9 mouse cellular contexts compared by ENCODE assay signal in genomic region chr15:66353825-66354452, GRCm38 (mm10).
DNase-seq lines count a peak whose midpoint lies in the region; ATAC-seq and TF ChIP-seq lines count a peak whose summit lies in the region.
"Had no signal": no experiment of that assay in that cellular context is flagged by ENCODE, and none has a peak within 500 bp of the region (broad histone marks: within the 10 kb centered on the region; RNA-seq: fewer than 3 reads in every experiment).

No protein-coding gene starts in this region.

- H3K9me3 ChIP-seq in kidney, postnatal 0 days (replicated peaks; ENCODE audit: low read length): no peaks in the 10 kb centered on the region
- H3K9me3 ChIP-seq in kidney, embryonic 16.5 days (ENCODE audit: low read length): no peaks in the 10 kb centered on the region
- H3K9me3 ChIP-seq in intestine, postnatal 0 days (ENCODE audit: control insufficient read depth): no peaks in the 10 kb centered on the region
- H3K9me3 ChIP-seq: megakaryocyte, embryonic 14.5 days had no signal

- no peak overlapping the region for H3K4me3 ChIP-seq in kidney, postnatal 0 days (replicated peaks; ENCODE audit: low read depth, low read length)
- no peak overlapping the region for H3K4me3 ChIP-seq in kidney, embryonic 16.5 days (ENCODE audit: low read length)
- H3K4me3 ChIP-seq in intestine, postnatal 0 days (ENCODE audit: low read depth, low read length): no peak overlapping the region
- H3K4me3 ChIP-seq: megakaryocyte, embryonic 14.5 days had no signal

- no peaks in the 10 kb centered on the region for H3K27me3 ChIP-seq in kidney, postnatal 0 days (ENCODE audit: insufficient read depth, low read length)
- no peaks in the 10 kb centered on the region for H3K27me3 ChIP-seq in kidney, embryonic 16.5 days (ENCODE audit: insufficient read depth, low read length)
- H3K27me3 ChIP-seq in intestine, postnatal 0 days (replicated peaks; ENCODE audit: control insufficient read depth, insufficient read depth, low read length): no peaks in the 10 kb centered on the region
- H3K27me3 ChIP-seq: megakaryocyte, embryonic 14.5 days had no signal

- 59% methylated on average over 3 of the region's 3 CpGs for WGBS in kidney, postnatal 0 days
- WGBS in kidney, embryonic 16.5 days: 67% methylated on average over 3 of the region's 3 CpGs
- 74% methylated on average over 3 of the region's 3 CpGs for WGBS in intestine, postnatal 0 days

- no peak for TF ChIP-seq POLR2A in brain, embryonic 14.5 days (IDR thresholded peaks at IDR 0.05; ENCODE audit: borderline replicate concordance, extremely low read depth, insufficient read depth, insufficient read length, poor library complexity, severe bottlenecking)

- no peak for ATAC-seq in kidney, postnatal 0 days (replicated peaks; ENCODE audit: low FRiP score, low read depth)
- ATAC-seq in kidney, embryonic 16.5 days (ENCODE audit: low FRiP score, low TSS enrichment): no peak
- no peak for ATAC-seq in intestine, postnatal 0 days

- no peak overlapping the region for H3K27ac ChIP-seq in kidney, postnatal 0 days
- H3K27ac ChIP-seq in kidney, embryonic 16.5 days (ENCODE audit: low read length): no peak overlapping the region
- H3K27ac ChIP-seq in intestine, postnatal 0 days (ENCODE audit: low read depth, low read length): no peak overlapping the region

- no peaks in the 10 kb centered on the region for H3K36me3 ChIP-seq in kidney, postnatal 0 days (ENCODE audit: insufficient read depth, low read length)
- no peaks in the 10 kb centered on the region for H3K36me3 ChIP-seq in kidney, embryonic 16.5 days (ENCODE audit: insufficient read depth, low read length)
- no peaks in the 10 kb centered on the region for H3K36me3 ChIP-seq in intestine, postnatal 0 days (ENCODE audit: control insufficient read depth, insufficient read depth)

- H3K4me1 ChIP-seq in kidney, postnatal 0 days (replicated peaks; ENCODE audit: insufficient read depth, low read length): no peaks in the 10 kb centered on the region
- no peaks in the 10 kb centered on the region for H3K4me1 ChIP-seq in kidney, embryonic 16.5 days (ENCODE audit: insufficient read depth, low read length)
- no peaks in the 10 kb centered on the region for H3K4me1 ChIP-seq in intestine, postnatal 0 days (replicated peaks; ENCODE audit: control insufficient read depth, insufficient read depth, low read length)
- H3K4me1 ChIP-seq: megakaryocyte, embryonic 14.5 days had no signal

- no peak overlapping the region for H3K9ac ChIP-seq in kidney, postnatal 0 days (ENCODE audit: low read depth, low read length)
- H3K9ac ChIP-seq in kidney, embryonic 16.5 days (replicated peaks; ENCODE audit: low read length): no peak overlapping the region
- no peak overlapping the region for H3K9ac ChIP-seq in intestine, postnatal 0 days (ENCODE audit: low read depth, low read length)

- peak; percentile 0 for DNase-seq in kidney, postnatal 0 days (ENCODE audit: low spot score)
- DNase-seq in brain, embryonic 14.5 days (ENCODE audit: low read depth): peak; percentile 90
- peak; percentile 58 to 65 for DNase-seq in frontal cortex, postnatal 14 days (ENCODE audit: low spot score in 2 of 2)
- DNase-seq in layer of hippocampus, postnatal 25 days (ENCODE audit: extremely low spot score in 1 of 2, low spot score in 1 of 2): peak; percentile 13 to 27
- peak; percentile 66 for DNase-seq in right cerebral cortex, postnatal 4 days
- no peak for DNase-seq in urinary bladder, postnatal 25 days (ENCODE audit: low spot score)

- H3K4me2 ChIP-seq in kidney, postnatal 0 days (ENCODE audit: low read length): no peak overlapping the region
- H3K4me2 ChIP-seq in kidney, embryonic 16.5 days (replicated peaks; ENCODE audit: low read depth, low read length): no peak overlapping the region
- H3K4me2 ChIP-seq in intestine, postnatal 0 days (replicated peaks; ENCODE audit: low read depth): no peak overlapping the region

- TF ChIP-seq CTCF in kidney, postnatal 0 days (IDR thresholded peaks at IDR 0.05; ENCODE audit: low read depth): no peak
- TF ChIP-seq CTCF in brain, embryonic 14.5 days (IDR thresholded peaks at IDR 0.05; ENCODE audit: borderline replicate concordance, extremely low read depth, insufficient read depth, insufficient read length): no peak
- TF ChIP-seq CTCF in intestine, postnatal 0 days (IDR thresholded peaks at IDR 0.05; ENCODE audit: low read depth): no peak
